Mouse (Mus musculus) E14TG2a.4 (cell line): ENCODE measurements around the gene Spaca4.

ENCODE experiments used
- H3K27me3 ChIP-seq: 2 replicates; pipeline ENCODE4 v1.6.1; 2014; ENCODE audit warnings: low read length, control low read depth; ENCODE audit not compliant: insufficient read depth
- H3K36me3 ChIP-seq: 2 replicates; pipeline ENCODE4 v1.6.1; 2014; ENCODE audit warnings: low read length, control low read depth; ENCODE audit not compliant: insufficient read depth
- H3K4me1 ChIP-seq: replicated peaks from 2 replicates; pipeline ENCODE4 v1.6.1; 2014; ENCODE audit warnings: low read depth, low read length, control low read depth
- H3K4me3 ChIP-seq: replicated peaks from 2 replicates; pipeline ENCODE4 v1.5.1; 2014; ENCODE audit warnings: mild to moderate bottlenecking, low read length
- H3K9me3 ChIP-seq: 2 replicates; pipeline ENCODE4 v1.6.1; 2014; ENCODE audit warnings: low read length, control low read depth
- CTCF ChIP-seq: conservative IDR thresholded peaks from 2 replicates; pipeline ENCODE4 v1.5.1; 2014; ENCODE audit warnings: low read length
- NANOG ChIP-seq: IDR thresholded peaks from 2 replicates; pipeline ENCODE4 v1.6.1; 2014; ENCODE audit warnings: borderline replicate concordance, low read length, mixed read lengths
- POU5F1 ChIP-seq: IDR thresholded peaks from 2 replicates; pipeline ENCODE4 v1.6.1; 2014; ENCODE audit warnings: low read length, borderline replicate concordance

Gene Spaca4

DNA sequence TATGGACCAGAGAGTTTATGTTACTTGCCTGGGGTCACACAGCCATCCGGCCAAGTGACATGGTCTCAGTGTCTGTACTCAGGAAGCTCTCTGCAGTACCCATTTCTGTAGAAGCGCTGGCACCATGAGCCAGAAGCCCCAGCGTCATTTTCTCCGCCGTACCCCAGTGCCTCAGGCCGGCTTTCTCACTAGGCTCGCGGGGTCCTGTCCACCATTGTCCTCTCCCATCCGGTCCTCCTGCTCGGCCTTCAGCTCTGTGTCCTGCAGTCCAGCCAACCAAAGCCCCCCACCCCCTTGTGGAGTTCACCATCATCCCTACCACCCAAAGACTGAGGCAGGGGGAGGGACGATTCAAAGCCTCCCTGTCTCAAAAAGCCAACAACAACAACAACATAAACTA lies 24.0 kb downstream of the Spaca4 start:
- peaks cover 32% of the 10 kb centered on the region for H3K27me3 ChIP-seq
- peak overlapping the region; percentile 76 for H3K4me3 ChIP-seq
- peaks cover 66% of the 10 kb centered on the region for H3K4me1 ChIP-seq
- TF ChIP-seq POU5F1, result no peak
- TF ChIP-seq NANOG, result no peak
- TF ChIP-seq CTCF, result no peak
- no peaks in the 10 kb centered on the region for H3K36me3 ChIP-seq
- no peaks in the 10 kb centered on the region for H3K9me3 ChIP-seq

DNA sequence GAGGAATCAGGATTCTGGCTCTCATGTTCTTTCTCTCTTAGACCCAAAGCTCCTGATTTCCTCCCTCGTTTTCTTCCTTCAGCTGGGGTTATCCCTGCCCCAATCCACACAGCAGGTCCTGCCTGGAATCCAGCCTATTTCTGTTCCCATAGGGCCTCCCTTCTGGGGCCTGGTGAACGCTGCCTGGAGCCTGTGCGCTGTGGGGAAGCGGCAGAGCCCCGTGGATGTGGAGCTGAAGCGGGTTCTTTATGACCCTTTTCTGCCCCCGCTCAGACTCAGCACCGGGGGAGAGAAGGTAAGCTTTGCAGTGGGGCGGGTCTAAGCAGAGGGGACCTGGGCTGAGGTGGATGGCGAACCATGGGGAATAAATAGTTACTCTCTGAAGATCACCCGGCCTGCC lies 24.5 kb downstream of the Spaca4 start:
- Histone ChIP-seq H3K9me3 (no peaks in the 10 kb centered on the region), H3K36me3 (no peaks in the 10 kb centered on the region), H3K4me3 (peak overlapping the region; percentile 76), H3K4me1 (peaks cover 63% of the 10 kb centered on the region), H3K27me3 (peaks cover 32% of the 10 kb centered on the region)
- no peak for TF ChIP-seq CTCF
- no peak for TF ChIP-seq POU5F1
- TF ChIP-seq NANOG, result no peak

DNA sequence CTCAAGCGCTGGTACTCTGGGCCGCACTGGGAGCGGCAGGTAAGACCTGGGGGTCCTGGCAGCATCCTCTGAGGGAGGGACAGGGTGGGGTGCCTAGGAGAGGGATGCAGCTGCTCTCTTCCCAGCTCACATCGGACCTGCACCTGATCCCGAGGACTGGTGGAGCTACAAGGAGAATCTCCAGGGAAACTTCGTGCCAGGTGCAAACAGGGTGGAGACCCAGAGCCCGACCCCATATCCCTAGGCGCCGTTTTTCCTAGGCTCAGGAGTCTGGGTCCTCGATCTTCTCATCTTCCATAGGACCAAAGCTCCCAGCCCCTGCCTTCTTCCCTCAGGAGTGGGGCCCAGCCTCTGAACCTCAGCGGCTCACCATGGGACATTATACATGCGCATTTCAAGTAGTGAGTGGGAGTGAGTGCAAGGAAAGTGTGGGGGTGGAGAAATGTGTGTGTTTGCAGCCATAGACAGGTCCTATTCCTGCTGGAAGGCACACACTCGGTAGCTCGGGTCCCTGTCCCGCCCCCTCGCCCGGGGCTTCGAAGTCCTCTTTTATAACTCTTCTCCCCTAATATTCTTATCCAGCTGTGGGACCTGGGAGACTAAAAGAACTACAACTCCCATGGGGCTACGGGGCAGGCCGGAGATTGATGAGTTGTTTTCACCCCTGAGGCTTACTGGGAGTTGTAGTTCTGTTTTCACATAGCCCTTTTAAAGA lies 25.2 kb downstream of the Spaca4 start:
- Histone ChIP-seq H3K27me3 (peaks cover 38% of the 10 kb centered on the region), H3K4me1 (peaks cover 57% of the 10 kb centered on the region), H3K9me3 (0 out of 2 replicates have a peak, but pooled peaks cover 2% of the 10 kb centered on the region), H3K36me3 (no peaks in the 10 kb centered on the region), H3K4me3 (peak overlapping the region; percentile 76)
- no peak for TF ChIP-seq NANOG
- TF ChIP-seq CTCF, result no peak
- 0 out of 2 replicates have a peak, but pooled peaks have one; percentile 10 for TF ChIP-seq POU5F1

- Histone ChIP-seq H3K4me3 (peak within 1 kb of the TSS; percentile 76), H3K4me1 (peaks cover 51% of the 10 kb centered on the region), H3K27me3 (peaks cover 44% of the 10 kb centered on the region), H3K9me3 (peaks cover 6% of the 10 kb centered on the region; the same call in 1 of the 2 replicates), H3K36me3 (no peaks in the 10 kb centered on the region)
- TF ChIP-seq POU5F1, result no peak
- TF ChIP-seq CTCF, result no peak
- TF ChIP-seq NANOG, result no peak
Measured at GRCm38 (mm10) chr7:45699523-45700141, 26.0 kb downstream of the Spaca4 start, which contains the start of gene Car11. Gene Car11, plus strand, starts transcription at chr7:45699843.

DNA sequence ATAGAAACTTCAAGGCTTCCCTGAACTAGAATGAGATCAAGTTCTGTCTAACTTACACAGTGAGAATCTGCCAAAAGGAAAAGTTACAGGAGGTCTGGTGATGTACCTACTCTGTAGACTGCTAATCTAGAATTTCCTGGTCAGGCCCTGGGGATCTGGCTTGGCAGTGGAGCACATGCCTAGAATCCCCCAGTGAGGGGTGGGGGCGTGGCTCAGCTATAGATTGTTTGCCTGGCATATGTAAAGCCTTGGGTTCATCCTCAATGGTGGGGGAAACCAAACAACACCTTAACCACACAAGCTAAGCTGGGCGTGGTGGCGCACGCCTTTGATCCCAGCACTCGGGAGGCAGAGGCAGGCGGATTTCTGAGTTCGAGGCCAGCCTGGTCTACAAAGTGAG lies 27.7 kb downstream of the Spaca4 start:
- no peaks in the 10 kb centered on the region for H3K36me3 ChIP-seq
- TF ChIP-seq POU5F1, result no peak
- no peak for TF ChIP-seq CTCF
- no peak for TF ChIP-seq NANOG
- H3K4me3 ChIP-seq, result no peak overlapping the region
- H3K9me3 ChIP-seq, result peaks cover 6% of the 10 kb centered on the region; the same call in 1 of the 2 replicates
- H3K27me3 ChIP-seq, result peaks cover 58% of the 10 kb centered on the region
- peaks cover 42% of the 10 kb centered on the region for H3K4me1 ChIP-seq

GRCm38 (mm10) chr7:45695098-45695497 lies 30.5 kb downstream of the Spaca4 start:
- peaks cover 79% of the 10 kb centered on the region for H3K27me3 ChIP-seq
- H3K4me3 ChIP-seq, result no peak overlapping the region
- peaks cover 6% of the 10 kb centered on the region; the same call in 1 of the 2 replicates for H3K9me3 ChIP-seq
- TF ChIP-seq POU5F1, result no peak
- no peak for TF ChIP-seq CTCF
- no peak for TF ChIP-seq NANOG
- no peaks in the 10 kb centered on the region for H3K36me3 ChIP-seq
- H3K4me1 ChIP-seq, result peaks cover 32% of the 10 kb centered on the region

DNA sequence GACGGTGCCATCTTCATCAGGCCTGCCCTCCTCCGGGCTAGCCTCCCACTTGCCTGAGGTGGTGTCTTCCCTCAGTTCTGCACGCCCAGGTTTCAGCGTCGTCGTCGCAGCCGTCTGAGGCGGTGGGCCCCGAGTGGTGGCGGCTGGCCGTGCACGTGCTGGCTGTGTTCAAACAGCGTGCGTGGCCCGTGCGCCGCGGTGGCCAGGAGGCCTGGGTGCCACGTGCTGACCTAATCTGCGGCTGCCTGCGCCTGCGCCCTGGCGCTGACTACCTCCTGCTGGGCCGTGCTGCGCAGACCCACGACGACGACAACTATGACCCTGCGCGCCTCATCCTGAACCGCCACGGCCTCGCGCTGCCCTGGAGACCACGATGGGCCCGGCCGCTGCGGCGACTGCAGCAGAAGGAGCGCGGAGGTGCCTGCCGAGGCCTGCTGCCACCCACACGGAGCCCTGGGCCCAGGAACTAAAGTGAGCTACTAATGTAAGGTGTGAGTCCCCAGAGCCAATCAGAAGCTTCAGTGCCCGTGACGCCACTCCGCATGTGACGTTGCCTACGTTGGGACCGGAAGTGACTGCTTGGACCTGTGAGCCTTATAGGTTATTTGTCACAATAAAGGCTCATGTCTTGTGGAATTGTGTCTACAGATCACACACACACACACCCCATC lies 31.6 kb downstream of the Spaca4 start, which contains the start of gene Sec1:
Sec1 (minus strand) TSS at position 482 of the 671 bp plus-strand sequence.
- Histone ChIP-seq H3K9me3 (peaks cover 6% of the 10 kb centered on the region; the same call in 1 of the 2 replicates), H3K4me1 (peaks cover 33% of the 10 kb centered on the region), H3K27me3 (peaks cover 79% of the 10 kb centered on the region), H3K36me3 (no peaks in the 10 kb centered on the region), H3K4me3 (peak within 1 kb of the TSS; percentile 53)
- TF ChIP-seq POU5F1, result no peak
- no peak for TF ChIP-seq CTCF
- no peak for TF ChIP-seq NANOG

- Histone ChIP-seq H3K4me1 (peaks cover 34% of the 10 kb centered on the region), H3K27me3 (peaks cover 69% of the 10 kb centered on the region), H3K9me3 (peaks cover 6% of the 10 kb centered on the region; the same call in 1 of the 2 replicates), H3K36me3 (no peaks in the 10 kb centered on the region), H3K4me3 (no peak overlapping the region)
- TF ChIP-seq NANOG (no peak), CTCF (no peak), POU5F1 (no peak)
Measured at GRCm38 (mm10) chr7:45692364-45692763, 33.2 kb downstream of the Spaca4 start.
